Mouse (Mus musculus): ENCODE results near the gene Echdc3.

Echdc3 gene

GRCm38 (mm10) chr2:6212724-6213511 is at the start of gene Echdc3:
Gene Echdc3, minus strand, starts transcription at chr2:6213033.
- peak; percentile 95 for DNase-seq (ENCODE audit: low read depth, low spot score)

- DNase-seq (ENCODE audit: low read depth, low spot score), result no peak
Observed at GRCm38 (mm10) chr2:6261718-6262117, 48.9 kb upstream of the Echdc3 start.

GRCm38 (mm10) chr2:6261201-6261672 is 48.4 kb upstream of the Echdc3 start:
- no peak for DNase-seq (ENCODE audit: low read depth, low spot score)

GRCm38 (mm10) chr2:6260661-6261060 is 47.8 kb upstream of the Echdc3 start:
- no peak for DNase-seq (ENCODE audit: low read depth, low spot score)

- DNase-seq (ENCODE audit: low read depth, low spot score), result no peak
Observed at GRCm38 (mm10) chr2:6259182-6259581, 46.3 kb upstream of the Echdc3 start.

DNA sequence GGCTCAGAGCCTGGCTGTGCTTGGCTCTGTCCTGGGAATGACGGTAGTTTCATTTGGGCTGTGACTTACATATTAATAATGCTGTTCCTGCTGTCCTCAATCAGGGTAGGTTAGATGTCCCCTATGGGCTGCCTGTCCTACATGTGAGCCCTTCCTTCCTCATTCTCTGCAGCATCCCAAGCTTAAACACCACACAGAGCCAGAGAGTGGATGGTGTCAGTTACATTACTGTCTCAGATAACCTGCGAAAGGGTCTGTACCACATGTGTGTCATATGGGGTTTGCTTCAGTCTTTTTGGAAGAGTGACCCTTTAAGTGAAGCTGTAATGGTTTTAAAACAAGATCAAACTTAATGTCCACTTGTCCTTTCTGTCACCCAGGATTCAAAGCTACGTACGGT is 45.2 kb upstream of the Echdc3 start:
- no peak for DNase-seq (ENCODE audit: low read depth, low spot score)

DNA sequence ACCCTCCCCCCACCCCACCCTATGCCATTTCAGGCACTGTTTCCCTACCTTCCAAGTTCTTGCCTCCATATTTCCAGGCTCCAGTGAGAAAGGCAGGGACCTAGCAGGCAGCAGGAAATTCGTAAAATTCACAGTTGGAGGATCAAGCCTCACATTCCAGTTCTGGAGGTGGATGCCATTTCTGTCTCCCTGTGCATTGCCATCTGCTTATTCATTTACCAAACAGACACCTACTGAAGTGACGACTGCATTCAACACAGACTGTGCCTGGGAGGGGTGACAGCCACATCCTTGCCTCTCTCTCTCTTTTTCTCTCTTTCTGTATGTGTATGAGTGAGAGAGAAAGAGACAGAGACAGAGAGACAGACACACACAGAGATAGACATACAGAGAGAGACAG is 44.3 kb upstream of the Echdc3 start:
- no peak for DNase-seq (ENCODE audit: low read depth, low spot score)

DNA sequence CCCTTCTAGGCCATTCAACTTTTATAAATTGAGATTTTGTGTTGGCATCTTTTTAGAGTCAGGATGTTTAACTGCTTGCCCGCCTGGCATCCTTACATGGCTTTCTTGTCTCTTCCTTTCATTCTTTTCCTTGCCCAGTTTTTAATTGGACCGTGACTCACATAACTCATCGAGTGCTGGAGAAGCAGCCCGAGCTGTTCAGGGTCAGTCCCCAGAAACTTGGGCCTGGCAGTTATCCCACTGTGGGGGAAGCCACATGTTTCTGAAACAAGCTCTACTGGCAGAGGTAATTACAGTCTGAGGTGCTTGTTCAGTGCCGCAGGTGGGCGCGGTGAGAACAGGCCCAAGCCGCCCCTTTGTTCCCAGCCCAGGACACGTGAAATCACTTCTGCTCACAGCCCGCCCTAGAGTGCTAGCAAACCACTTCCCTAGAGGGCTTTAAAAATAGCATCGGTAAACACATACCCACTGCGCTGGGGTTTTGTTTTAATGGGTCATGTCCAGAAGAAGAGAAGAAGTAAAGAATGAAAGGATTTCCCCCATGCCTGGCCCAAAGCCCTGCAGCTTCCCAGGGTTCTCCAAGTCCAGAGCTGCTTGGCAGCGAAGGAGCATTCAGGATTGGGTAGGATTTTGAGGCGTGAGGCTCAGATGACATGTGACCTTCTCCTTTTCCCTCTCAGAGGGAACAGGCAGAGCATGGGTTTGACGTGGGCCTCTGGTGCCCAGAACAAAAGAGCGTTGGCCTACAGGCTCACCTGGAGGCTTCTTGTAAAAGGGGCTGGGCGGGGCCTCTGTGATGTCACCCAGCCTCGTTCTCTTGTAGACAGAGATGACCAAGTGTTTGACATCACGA is 43.4 kb upstream of the Echdc3 start:
- DNase-seq (ENCODE audit: low read depth, low spot score), result peak; percentile 73

DNA sequence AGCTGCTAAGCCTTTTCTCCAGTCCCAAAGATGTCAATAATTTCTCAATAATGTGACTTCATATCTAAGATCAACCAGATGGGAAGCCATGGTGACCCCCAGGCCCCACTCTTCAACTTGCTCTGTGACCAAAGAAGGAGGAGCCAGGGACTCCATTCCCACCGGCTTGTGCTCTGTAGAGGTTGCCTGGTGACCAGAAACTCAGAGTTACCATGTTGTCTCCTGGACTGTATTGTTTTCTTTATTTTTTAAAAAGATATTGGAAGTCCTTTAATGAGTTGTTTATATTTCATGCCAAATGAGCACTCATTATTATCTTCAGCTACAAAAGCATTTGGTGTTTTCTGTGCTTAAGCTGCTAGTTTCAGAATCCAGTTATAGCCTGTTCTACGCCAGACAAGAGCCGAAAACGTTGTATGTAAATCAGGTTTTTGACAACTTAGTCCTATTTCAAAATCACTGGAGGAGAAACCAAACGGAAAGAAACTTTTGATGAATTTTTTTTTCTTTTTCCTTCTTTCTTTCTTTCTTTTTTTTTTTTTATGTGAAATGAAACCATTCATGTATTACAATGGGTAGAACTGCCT is 42.7 kb upstream of the Echdc3 start:
- no peak for DNase-seq (ENCODE audit: low read depth, low spot score)

DNA sequence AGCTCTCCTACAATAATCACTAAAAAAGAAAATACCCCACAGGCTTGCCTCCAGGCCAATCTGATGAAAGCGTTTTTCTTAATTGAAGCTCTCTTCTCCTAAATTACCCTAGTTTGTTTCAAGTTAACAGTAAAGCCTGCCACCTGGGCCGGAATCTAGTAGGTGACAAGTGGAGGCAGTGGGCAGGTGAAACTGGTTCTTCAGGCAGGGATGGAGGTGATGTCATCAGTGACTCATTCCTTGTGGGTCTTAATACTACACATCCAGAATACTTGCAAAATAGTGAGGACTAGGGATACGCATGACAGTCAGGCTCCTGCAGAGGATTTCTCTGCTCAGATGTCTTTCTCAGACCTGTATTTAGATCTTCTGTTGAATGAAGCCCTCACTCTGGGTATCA is 39.7 kb upstream of the Echdc3 start:
- peak; percentile 35 for DNase-seq (ENCODE audit: low read depth, low spot score)

- no peak for DNase-seq (ENCODE audit: low read depth, low spot score)
Observed at GRCm38 (mm10) chr2:6251076-6251496, 38.3 kb upstream of the Echdc3 start.

DNA sequence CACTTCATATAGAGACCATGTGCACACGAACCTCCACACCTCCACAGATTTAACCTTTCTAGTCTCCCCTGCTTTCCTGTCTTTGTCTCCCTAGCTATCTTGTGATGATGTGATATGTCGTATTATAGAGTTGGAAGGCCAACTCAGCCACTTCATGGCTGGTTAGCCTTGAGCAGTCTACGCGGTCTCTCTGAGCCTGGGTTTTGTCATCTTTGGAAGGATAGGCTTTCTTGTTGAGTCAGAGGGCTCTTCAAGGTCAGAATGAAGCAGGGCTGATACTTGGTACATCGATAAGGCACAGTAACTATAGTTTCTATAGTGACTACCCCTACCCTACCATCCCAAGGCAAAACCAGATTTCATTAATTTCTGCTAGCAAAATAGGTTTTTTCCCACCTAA is 28.6 kb upstream of the Echdc3 start:
- no peak for DNase-seq (ENCODE audit: low read depth, low spot score)

DNA sequence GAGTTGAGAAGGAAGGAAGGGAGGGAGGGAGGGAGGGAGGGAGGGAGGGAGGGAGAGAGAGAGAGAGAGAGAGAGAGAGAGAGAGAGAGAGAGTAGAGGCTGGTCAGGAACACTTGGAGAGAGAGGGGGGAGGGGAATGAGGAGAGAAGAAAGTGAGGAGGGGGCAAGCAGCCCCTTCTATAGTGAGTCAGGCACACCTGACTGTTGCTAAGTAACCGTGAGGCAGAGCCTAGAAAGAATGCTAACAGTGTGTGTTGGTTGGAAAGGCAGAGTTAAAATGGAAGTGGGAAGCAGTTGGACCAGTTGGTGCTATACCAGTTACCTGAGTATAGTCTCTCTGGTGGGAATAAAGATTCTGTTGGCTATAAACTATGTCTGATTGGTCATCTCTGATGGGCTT is 27.2 kb upstream of the Echdc3 start:
- no peak for DNase-seq (ENCODE audit: low read depth, low spot score)

GRCm38 (mm10) chr2:6239333-6239732 is 26.5 kb upstream of the Echdc3 start:
- DNase-seq (ENCODE audit: low read depth, low spot score), result no peak

- peak; percentile 19 for DNase-seq (ENCODE audit: low read depth, low spot score)
Observed at GRCm38 (mm10) chr2:6238679-6239078, 25.8 kb upstream of the Echdc3 start.

- DNase-seq (ENCODE audit: low read depth, low spot score), result no peak
Observed at GRCm38 (mm10) chr2:6238244-6238643, 25.4 kb upstream of the Echdc3 start.

DNA sequence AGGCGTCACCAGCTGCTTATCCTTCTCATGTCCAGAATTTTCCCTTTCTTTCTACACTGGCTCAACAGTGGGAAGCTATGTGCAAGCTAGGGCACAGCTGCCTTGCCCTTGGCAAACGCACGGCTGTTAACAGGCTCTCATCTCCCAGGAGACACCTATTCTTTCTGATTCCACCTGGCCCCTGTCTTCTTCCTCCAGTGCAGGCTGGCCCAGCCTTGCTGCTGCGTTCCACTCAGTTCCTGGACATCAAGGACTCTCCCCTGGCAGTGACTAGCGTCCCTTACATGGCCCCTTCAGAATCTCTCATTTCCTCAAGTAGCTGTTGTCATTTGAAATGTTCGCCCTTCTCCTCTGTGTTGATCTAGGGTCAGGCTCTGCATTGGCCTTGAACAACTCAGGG is 20.5 kb upstream of the Echdc3 start:
- no peak for DNase-seq (ENCODE audit: low read depth, low spot score)

- DNase-seq (ENCODE audit: low read depth, low spot score), result no peak
Observed at GRCm38 (mm10) chr2:6232755-6233154, 19.9 kb upstream of the Echdc3 start.

GRCm38 (mm10) chr2:6230865-6231264 is 18.0 kb upstream of the Echdc3 start:
- no peak for DNase-seq (ENCODE audit: low read depth, low spot score)

DNA sequence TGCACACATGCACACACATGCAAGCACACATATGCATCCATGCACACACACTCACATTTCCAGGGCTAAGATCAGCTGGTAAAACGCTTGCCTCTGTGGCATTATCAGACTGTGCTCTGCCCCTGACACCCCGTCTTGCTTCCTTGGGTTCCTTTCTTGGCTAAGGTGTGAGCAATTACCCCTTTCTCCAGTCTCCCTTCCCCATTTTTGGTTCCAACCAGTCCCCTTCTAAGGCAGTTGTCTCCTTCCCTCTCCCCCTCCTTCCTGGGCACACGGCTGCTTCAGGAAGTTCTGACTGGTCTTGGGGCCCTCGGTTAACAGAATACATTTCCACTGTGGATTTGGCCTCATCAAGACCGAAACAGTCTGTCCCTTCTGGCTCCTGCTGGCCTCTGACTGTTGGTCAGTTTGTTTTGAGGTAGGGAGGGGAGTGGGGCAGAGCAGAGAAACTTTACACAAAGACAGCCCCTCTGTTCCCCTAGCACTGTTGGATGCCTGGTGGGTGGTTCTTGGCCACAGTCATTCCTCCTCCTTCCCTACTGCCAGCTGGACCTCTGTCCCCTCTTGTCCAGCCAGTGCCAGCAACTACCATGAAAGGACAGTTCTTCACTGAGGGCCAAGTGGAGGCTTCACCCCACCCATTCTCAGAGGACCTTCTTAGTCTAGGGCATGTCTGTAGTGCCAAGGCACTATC is 16.9 kb upstream of the Echdc3 start:
- DNase-seq (ENCODE audit: low read depth, low spot score), result no peak

DNA sequence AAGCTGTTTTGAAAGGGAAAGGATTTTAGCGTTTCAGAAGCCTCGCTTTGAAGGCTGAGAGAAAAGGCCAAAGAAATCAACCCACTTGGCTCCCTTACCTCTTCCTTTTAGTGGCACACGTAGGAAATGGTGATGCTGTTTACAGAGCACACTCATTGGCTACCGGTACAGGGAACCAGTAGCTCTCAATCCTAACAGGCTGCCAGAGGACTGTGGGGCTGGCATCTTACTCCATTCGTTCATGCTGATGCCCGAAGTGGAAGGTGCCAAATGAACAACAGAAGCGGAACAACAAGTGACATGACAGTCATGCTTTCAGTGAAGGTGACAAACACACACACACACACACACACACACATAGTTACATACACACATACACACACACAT is 14.2 kb upstream of the Echdc3 start:
- no peak for DNase-seq (ENCODE audit: low read depth, low spot score)
